Mouse (Mus musculus): Measurements from ENCODE around the gene 1700018B08Rik. TPM values are rescaled to one million over a fixed set of nuclear protein-coding genes. Genes with fewer than 3 reads are reported as not detected.

Gene 1700018B08Rik
- polyA plus RNA-seq, 1 experiment from 2014 or later, result not detected

DNA sequence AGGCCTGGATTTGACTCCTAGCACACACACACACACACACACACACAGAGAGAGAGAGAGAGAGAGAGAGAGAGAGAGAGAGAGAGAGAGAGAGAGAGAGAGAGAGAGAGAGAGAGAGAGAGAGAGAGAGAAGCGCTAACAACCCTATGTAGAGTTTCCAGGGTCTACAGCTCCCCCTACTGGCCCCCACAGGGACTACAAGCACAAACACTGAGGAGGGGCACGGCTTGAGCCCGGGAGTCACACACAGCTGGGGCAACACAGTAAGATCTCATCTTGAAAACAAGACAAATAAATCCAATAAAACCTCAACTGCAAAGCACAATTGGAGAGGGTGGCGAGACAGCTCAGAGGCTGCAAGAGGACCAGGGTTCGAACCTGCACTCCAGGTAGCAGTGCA, 11.7 kb downstream of the 1700018B08Rik start:
- H3K36me3 ChIP-seq, result no peaks in the 10 kb centered on the region
- H3K27ac ChIP-seq, result no peak overlapping the region
- no peak overlapping the region for H3K4me2 ChIP-seq
- WGBS (ENCODE audit: insufficient replicate concordance), result 39% methylated on average over 5 of the region's 5 CpGs
- no peak overlapping the region for H3K4me3 ChIP-seq
- no peak for ATAC-seq
- no peak overlapping the region for H3K9ac ChIP-seq
- H3K4me1 ChIP-seq, result no peaks in the 10 kb centered on the region
- H3K27me3 ChIP-seq (replicated peaks), result peaks cover 19% of the 10 kb centered on the region; the same call in 1 of the 2 replicates
- no peaks in the 10 kb centered on the region for H3K9me3 ChIP-seq (replicated peaks)

DNA sequence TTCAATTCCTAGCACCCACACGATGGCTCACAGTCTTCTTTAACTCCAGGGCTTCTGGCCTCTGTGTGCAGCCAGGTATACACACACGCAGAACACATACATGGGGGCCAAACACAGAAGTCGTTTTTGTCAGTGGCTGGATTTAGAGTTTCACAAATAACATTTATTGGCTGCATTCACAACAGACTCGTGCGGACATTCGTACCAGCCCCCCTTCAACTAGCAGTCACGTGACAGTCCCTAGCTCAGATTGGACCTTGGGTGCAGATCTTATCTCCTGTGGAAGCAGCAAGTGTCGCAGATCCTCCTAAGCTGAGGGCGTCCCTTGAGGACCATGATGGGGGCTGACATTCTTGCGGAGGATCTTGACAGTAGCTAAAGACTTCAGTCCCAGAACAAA, 13.5 kb downstream of the 1700018B08Rik start:
- no peaks in the 10 kb centered on the region for H3K4me1 ChIP-seq

DNA sequence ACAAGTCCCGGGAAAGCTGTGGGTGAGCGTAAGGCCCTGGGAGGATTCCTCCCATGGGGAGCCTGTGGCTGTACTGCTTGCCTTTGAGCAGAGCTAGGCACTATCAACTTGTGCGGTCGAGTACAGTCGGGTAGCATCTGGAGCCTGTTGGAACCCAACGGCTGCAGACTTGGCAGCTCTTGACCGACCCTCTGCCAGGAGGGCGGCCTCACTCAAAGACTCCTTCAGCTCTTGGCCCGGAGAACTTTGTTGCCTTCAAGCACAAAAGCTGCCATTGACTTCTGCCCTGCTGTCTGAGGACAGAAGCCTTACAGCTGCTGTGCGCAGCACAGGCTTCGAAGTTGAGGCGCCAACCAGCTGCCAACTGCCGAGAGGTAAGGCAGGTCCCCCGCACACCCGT, 15.3 kb downstream of the 1700018B08Rik start:
- Histone ChIP-seq H3K4me3 (no peak overlapping the region), H3K27ac (no peak overlapping the region), H3K9me3 (replicated peaks) (no peaks in the 10 kb centered on the region), H3K9ac (no peak overlapping the region), H3K4me2 (no peak overlapping the region), H3K36me3 (no peaks in the 10 kb centered on the region), H3K27me3 (replicated peaks) (peaks cover 19% of the 10 kb centered on the region; the same call in 1 of the 2 replicates), H3K4me1 (no peaks in the 10 kb centered on the region)
- ATAC-seq, result no peak
- WGBS (ENCODE audit: insufficient replicate concordance), result 80% methylated on average over 15 of the region's 15 CpGs

More for the DNA sequence above, 13.5 kb downstream of the 1700018B08Rik start:
- ATAC-seq, result no peak
- Histone ChIP-seq H3K27ac (no peak overlapping the region), H3K4me2 (no peak overlapping the region), H3K9ac (no peak overlapping the region), H3K9me3 (replicated peaks) (no peaks in the 10 kb centered on the region), H3K4me3 (no peak overlapping the region), H3K36me3 (no peaks in the 10 kb centered on the region), H3K27me3 (replicated peaks) (peaks cover 19% of the 10 kb centered on the region; the same call in 1 of the 2 replicates)
- WGBS (ENCODE audit: insufficient replicate concordance), result 66% methylated on average over 10 of the region's 10 CpGs

DNA sequence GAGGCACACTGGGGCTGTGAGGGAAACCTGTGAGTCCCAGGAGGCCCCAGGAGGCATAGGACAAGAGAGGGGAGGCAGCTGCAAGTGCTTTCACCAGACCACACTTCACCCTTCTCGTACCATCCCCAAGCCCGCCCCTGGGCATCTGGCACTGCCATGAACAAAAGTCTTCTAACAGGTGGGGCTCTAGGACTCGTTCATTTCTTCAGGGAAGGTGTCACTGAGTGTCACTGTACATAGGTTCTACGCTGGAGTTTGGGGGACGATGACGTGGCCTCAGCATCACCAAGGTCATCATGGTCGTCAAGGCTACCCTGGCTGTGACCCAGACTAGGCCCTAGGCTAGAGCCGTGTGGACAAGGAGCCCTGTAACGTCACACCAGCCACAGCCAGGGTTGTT, 16.4 kb downstream of the 1700018B08Rik start:
- Histone ChIP-seq H3K36me3 (no peaks in the 10 kb centered on the region), H3K9me3 (replicated peaks) (no peaks in the 10 kb centered on the region), H3K4me1 (no peaks in the 10 kb centered on the region), H3K4me2 (no peak overlapping the region), H3K27ac (no peak overlapping the region), H3K9ac (no peak overlapping the region), H3K4me3 (no peak overlapping the region), H3K27me3 (replicated peaks) (peaks cover 21% of the 10 kb centered on the region; the same call in 1 of the 2 replicates)
- WGBS (ENCODE audit: insufficient replicate concordance), result 62% methylated on average over 9 of the region's 9 CpGs
- no peak for ATAC-seq

DNA sequence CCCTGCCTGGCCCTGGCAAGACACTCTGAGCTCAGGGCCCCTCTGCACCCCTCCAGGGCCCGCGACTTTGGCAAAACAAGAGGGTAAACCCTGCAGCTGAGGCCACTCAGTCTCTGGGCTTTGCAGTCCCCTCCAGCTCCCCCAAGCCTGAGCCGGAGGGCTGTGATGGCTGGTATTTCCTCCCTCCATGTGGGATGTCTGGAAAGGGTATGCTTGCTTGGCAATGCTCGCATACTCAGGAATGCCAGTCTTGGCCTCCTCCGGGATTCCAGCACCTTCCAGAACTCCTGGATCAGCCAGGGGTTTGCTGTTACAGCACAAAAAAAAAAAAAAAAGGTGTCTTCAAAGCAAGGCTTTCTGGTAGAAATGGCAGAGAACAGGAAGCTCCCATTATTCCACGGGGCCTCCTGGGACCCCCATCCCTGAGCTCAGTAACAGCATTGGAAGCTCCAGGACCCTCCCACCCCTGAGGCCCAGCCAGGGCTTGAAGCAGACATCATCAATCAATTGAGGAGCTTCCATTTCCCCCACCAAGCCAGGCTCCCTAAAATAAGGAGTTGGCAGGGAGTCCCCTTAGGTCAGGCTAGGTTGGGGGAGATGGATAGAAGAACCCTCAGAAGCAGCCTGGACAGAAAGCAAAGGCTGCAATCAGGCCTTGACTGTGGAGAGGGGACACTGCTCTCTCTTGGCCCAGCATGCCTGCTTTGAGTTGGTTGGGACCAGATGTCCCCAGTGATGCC, 17.1 kb downstream of the 1700018B08Rik start:
- H3K4me1 ChIP-seq, result no peaks in the 10 kb centered on the region
- ATAC-seq, result no peak
- H3K27me3 ChIP-seq (replicated peaks), result peaks cover 20% of the 10 kb centered on the region; the same call in 1 of the 2 replicates
- H3K9ac ChIP-seq, result no peak overlapping the region
- H3K4me3 ChIP-seq, result no peak overlapping the region
- no peak overlapping the region for H3K27ac ChIP-seq
- H3K36me3 ChIP-seq, result no peaks in the 10 kb centered on the region
- no peak overlapping the region for H3K4me2 ChIP-seq
- H3K9me3 ChIP-seq (replicated peaks), result no peaks in the 10 kb centered on the region
- WGBS (ENCODE audit: insufficient replicate concordance), result 62% methylated on average over 6 of the region's 6 CpGs

DNA sequence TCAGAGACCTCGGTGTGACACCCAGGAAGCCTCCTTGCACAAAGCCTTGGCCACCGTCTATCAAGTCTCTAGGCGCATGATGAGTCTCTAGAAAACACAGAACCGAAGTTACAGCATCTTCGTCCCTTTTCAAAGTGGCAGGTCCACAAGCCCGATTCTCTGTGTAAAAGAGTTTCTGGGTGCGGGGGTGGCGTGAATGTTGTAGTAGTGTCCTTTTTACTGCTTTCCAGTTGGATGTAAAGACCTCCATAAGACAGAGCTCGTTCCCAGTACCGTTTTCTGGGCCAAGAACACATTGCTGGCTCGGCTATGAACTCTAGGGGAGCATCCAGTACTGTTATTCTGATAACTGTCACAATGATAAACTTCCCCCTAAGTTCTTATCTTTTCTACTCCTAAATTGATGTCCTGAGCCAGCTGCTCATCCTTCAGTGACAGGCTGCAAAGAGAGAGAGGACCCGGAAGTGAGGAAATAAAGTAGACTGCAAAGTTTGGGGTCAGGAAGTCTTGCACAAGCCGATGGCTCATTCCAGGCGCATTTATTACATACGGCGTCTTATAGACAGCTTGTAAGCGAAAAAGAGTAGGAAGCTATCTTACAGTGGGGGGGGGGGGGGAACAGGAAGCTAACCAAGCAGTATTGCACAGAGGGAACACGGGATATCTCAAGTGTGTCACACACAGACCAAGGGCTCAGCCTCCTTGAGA, 18.9 kb downstream of the 1700018B08Rik start:
- Histone ChIP-seq H3K27me3 (replicated peaks) (0 out of 2 replicates have a peak, but pooled peaks cover 7% of the 10 kb centered on the region), H3K27ac (no peak overlapping the region), H3K36me3 (no peaks in the 10 kb centered on the region), H3K4me3 (no peak overlapping the region), H3K4me2 (no peak overlapping the region), H3K9ac (no peak overlapping the region), H3K9me3 (replicated peaks) (no peaks in the 10 kb centered on the region), H3K4me1 (no peaks in the 10 kb centered on the region)
- WGBS (ENCODE audit: insufficient replicate concordance), result 52% methylated on average over 18 of the region's 18 CpGs
- ATAC-seq, result no peak

DNA sequence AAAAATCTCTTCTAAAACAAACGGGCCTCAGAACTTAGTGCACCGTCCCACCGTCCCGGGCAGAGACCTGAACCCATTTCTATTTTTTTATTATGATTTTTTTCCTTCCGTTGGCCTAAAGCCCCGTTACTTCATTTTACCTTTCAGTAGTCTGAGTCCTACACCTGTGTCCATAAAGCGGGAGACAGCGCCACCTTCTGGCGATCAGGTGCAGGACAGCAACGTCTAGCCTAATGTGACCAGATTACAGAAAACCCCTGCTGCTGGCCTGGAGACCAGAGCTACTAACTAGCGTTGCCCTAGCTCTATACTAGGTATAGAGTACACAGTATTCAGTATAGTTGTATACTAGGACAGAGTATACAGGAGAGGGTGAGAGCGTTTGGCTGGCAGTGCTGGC, 30.7 kb downstream of the 1700018B08Rik start:
- no peaks in the 10 kb centered on the region for H3K4me1 ChIP-seq
- 8% methylated on average over 12 of the region's 12 CpGs for WGBS (ENCODE audit: insufficient replicate concordance)
- H3K27ac ChIP-seq, result no peak overlapping the region
- no peak overlapping the region for H3K4me3 ChIP-seq
- H3K9ac ChIP-seq, result no peak overlapping the region
- H3K27me3 ChIP-seq (replicated peaks), result peaks cover 27% of the 10 kb centered on the region; the same call in 1 of the 2 replicates
- no peaks in the 10 kb centered on the region for H3K36me3 ChIP-seq
- ATAC-seq, result no peak
- no peaks in the 10 kb centered on the region for H3K9me3 ChIP-seq (replicated peaks)
- no peak overlapping the region for H3K4me2 ChIP-seq

DNA sequence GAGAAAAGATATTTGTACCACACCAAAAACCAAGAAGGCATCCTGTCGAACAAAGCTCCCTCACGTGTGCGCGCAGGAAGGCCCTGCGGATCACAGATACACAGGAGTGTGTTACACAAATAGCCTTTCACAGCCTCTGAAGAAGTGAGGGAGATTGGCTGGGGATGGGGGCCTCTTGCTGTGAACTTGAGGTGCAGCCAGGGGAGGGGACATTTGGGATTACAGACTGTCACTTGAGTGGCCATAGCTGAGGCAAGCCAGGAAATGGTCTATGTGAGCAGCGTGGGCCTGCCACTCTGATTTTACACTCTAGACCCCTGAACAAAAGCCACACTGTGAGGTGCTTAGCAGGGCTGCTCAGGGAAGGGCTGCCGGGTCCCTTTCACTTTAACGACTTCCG, 32.4 kb downstream of the 1700018B08Rik start:
- no peak overlapping the region for H3K9ac ChIP-seq
- no peaks in the 10 kb centered on the region for H3K4me1 ChIP-seq
- H3K27me3 ChIP-seq (replicated peaks), result peaks cover 30% of the 10 kb centered on the region; the same call in 1 of the 2 replicates
- no peak for ATAC-seq
- H3K4me2 ChIP-seq, result no peak overlapping the region
- 51% methylated on average over 9 of the region's 9 CpGs for WGBS (ENCODE audit: insufficient replicate concordance)
- H3K4me3 ChIP-seq, result no peak overlapping the region
- H3K36me3 ChIP-seq, result no peaks in the 10 kb centered on the region
- no peaks in the 10 kb centered on the region for H3K9me3 ChIP-seq (replicated peaks)
- H3K27ac ChIP-seq, result no peak overlapping the region

DNA sequence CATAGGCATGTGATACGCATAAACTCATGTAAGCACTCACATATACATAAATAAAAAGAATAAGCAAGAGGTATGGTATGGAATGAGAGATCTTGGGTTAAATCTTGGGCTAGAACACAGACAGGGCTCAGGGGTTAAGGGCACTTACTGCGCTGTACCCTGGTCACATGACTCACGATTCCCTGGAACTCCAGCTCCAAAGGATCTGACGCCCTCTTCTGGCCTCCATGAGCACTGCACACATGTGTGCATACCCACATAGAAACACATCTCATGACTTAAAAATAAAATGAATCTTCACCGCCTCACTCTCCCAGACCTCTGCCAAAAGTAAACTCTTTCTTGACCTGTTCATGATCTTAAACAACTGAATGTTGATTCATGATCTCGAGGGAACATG, 46.5 kb downstream of the 1700018B08Rik start:
- no peak for ATAC-seq
- WGBS (ENCODE audit: insufficient replicate concordance), result 71% methylated on average over 6 of the region's 6 CpGs
- Histone ChIP-seq H3K4me3 (no peak overlapping the region), H3K4me1 (no peaks in the 10 kb centered on the region), H3K36me3 (no peaks in the 10 kb centered on the region), H3K27me3 (replicated peaks) (peaks cover 13% of the 10 kb centered on the region; the same call in 1 of the 2 replicates), H3K27ac (no peak overlapping the region), H3K4me2 (no peak overlapping the region), H3K9ac (no peak overlapping the region), H3K9me3 (replicated peaks) (no peaks in the 10 kb centered on the region)

DNA sequence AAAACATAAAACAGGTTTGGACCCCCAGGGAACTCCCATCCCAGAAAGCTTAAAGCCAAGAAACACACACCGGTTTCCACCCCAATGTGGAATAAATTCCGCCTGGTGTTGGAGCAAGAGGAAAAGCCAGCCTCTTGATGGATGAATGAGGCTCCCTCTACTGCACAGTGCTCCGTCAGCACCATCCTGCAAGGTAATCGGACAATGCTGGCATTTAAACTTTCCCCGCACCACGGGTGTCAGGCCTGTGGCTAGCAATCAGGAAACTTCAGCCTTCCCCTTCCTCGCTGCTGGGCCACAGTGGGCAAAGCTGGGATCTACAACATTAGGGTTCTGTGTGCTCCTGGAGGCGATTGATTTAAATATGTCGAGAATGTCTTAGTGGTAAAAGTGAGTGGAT, 52.5 kb downstream of the 1700018B08Rik start:
- Histone ChIP-seq H3K9me3 (replicated peaks) (no peaks in the 10 kb centered on the region), H3K36me3 (no peaks in the 10 kb centered on the region), H3K27ac (no peak overlapping the region), H3K4me2 (no peak overlapping the region), H3K9ac (no peak overlapping the region), H3K4me1 (no peaks in the 10 kb centered on the region), H3K27me3 (replicated peaks) (peaks cover 11% of the 10 kb centered on the region; the same call in 1 of the 2 replicates), H3K4me3 (no peak overlapping the region)
- WGBS (ENCODE audit: insufficient replicate concordance), result 50% methylated on average over 9 of the region's 9 CpGs
- no peak for ATAC-seq

DNA sequence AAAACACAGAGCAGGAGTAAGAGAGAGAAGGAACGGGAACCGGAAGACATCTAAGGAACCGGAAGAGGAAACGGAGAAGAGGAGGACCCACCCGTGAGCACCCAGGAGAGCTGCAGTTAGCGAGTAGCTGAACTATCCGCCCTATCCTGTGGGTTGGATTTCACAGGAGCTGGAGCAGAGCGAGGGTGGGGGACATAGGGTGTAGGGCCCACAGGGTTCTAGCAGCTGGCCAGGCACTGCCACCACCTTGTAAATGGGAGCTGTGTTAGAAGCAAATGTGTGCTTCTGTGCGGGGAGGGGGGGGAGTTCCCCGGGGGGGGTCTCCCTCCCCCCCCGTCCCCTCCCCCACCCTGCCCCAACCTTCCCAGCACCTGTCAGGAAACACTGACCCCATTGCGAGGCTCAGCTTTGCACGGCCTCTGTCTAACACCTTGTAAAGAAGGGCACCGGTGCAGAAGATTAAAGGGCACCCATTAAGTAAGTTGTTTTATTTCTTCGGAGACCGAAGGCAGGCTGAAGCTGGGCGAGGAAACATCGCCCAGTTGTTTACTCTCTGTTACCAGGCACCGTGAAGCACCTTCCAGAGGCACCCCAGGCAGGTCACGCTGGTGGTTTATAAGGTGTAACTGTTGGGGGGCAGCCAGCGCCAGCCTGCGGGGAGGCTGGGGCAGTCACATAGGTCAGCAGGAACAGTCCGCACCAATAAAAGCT, 59.9 kb downstream of the 1700018B08Rik start:
- no peak for ATAC-seq
- 0 out of 2 replicates have a peak, but pooled peaks cover 4% of the 10 kb centered on the region for H3K27me3 ChIP-seq (replicated peaks)
- H3K9me3 ChIP-seq (replicated peaks), result no peaks in the 10 kb centered on the region
- no peak overlapping the region for H3K4me3 ChIP-seq
- H3K9ac ChIP-seq, result no peak overlapping the region
- no peaks in the 10 kb centered on the region for H3K4me1 ChIP-seq
- no peaks in the 10 kb centered on the region for H3K36me3 ChIP-seq
- H3K27ac ChIP-seq, result no peak overlapping the region
- WGBS (ENCODE audit: insufficient replicate concordance), result 60% methylated on average over 22 of the region's 23 CpGs
- no peak overlapping the region for H3K4me2 ChIP-seq

Measured in liver, embryonic 12.5 days (tissue).